Comparison of ENCODE assay signal across 22 mouse cellular contexts in the genomic region with DNA sequence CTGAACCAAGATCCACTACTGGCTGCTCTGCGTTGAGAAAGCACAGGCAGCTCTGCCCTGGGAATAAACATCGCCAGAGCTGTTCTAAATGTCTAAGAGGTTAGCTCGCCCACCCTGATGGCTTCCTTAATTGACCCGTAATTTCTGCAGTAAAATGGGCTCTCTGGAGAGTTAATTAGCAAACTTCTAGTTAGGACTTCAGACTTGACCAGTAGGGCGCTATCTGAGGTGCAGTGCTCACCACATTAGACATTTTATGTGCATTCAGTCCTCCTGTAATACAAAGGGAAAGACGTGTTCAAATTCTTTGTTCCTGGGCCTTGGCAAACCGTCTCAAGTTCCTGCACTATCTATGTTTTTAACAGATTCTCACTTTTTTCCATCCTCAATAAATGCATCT. TPM values are rescaled to one million over a fixed set of nuclear protein-coding genes. Genes with fewer than 3 reads are reported as not detected.
DNase-seq lines count a peak whose midpoint lies in the region; ATAC-seq lines count a peak whose summit lies in the region.
"Had no signal": no experiment of that assay in that cellular context is flagged by ENCODE, and none has a peak within 500 bp of the region (broad histone marks: within the 10 kb centered on the region; RNA-seq: fewer than 3 reads in every experiment).

No protein-coding gene starts in this region.

- H3K4me2 ChIP-seq in embryonic facial prominence, embryonic 14.5 days (ENCODE audit: low read depth, low read length), result no peak overlapping the region
- H3K4me2 ChIP-seq in midbrain, embryonic 14.5 days (ENCODE audit: low read length), result no peak overlapping the region
- H3K4me2 ChIP-seq in midbrain, embryonic 11.5 days, result no peak overlapping the region
- H3K4me2 ChIP-seq: embryonic facial prominence, embryonic 13.5 days; forebrain, embryonic 13.5 days; heart, embryonic 12.5 days had no signal

- no peaks in the 10 kb centered on the region for H3K4me1 ChIP-seq in embryonic facial prominence, embryonic 14.5 days (ENCODE audit: control insufficient read depth, insufficient read depth, low read length)
- H3K4me1 ChIP-seq in embryonic facial prominence, embryonic 10.5 days, result 0 out of 2 replicates have a peak, but pooled peaks cover 2% of the 10 kb centered on the region
- no peaks in the 10 kb centered on the region for H3K4me1 ChIP-seq in midbrain, embryonic 14.5 days (ENCODE audit: control insufficient read depth, insufficient read depth, low read length)
- H3K4me1 ChIP-seq in midbrain, embryonic 11.5 days (ENCODE audit: control insufficient read depth, insufficient read depth, low read length), result no peaks in the 10 kb centered on the region
- H3K4me1 ChIP-seq: embryonic facial prominence, embryonic 13.5 days; forebrain, embryonic 13.5 days; heart, embryonic 12.5 days; hindbrain, embryonic 10.5 days had no signal

- WGBS in embryonic facial prominence, embryonic 14.5 days, result 72% methylated on average over 7 of the region's 7 CpGs
- WGBS in embryonic facial prominence, embryonic 10.5 days, result 77% methylated on average over 7 of the region's 7 CpGs
- 75% methylated on average over 7 of the region's 7 CpGs for WGBS in midbrain, embryonic 14.5 days
- 86% methylated on average over 7 of the region's 7 CpGs for WGBS in midbrain, embryonic 11.5 days

- no peak overlapping the region for H3K4me3 ChIP-seq in embryonic facial prominence, embryonic 14.5 days (ENCODE audit: low read depth, low read length)
- no peak overlapping the region for H3K4me3 ChIP-seq in embryonic facial prominence, embryonic 10.5 days
- H3K4me3 ChIP-seq in midbrain, embryonic 14.5 days (replicated peaks; ENCODE audit: low read depth, low read length), result no peak overlapping the region
- H3K4me3 ChIP-seq in midbrain, embryonic 11.5 days (ENCODE audit: low read depth, low read length), result no peak overlapping the region
- H3K4me3 ChIP-seq: embryonic facial prominence, embryonic 13.5 days; forebrain, embryonic 13.5 days; gastrocnemius, adult 2 months; heart, embryonic 12.5 days; hindbrain, embryonic 10.5 days had no signal

- H3K9ac ChIP-seq in embryonic facial prominence, embryonic 14.5 days (ENCODE audit: low read depth, low read length), result no peak overlapping the region
- no peak overlapping the region for H3K9ac ChIP-seq in midbrain, embryonic 14.5 days (replicated peaks; ENCODE audit: low read length)
- H3K9ac ChIP-seq in midbrain, embryonic 11.5 days (ENCODE audit: low read length), result no peak overlapping the region
- H3K9ac ChIP-seq: embryonic facial prominence, embryonic 13.5 days; forebrain, embryonic 13.5 days; forebrain, postnatal 0 days; heart, embryonic 12.5 days had no signal

- H3K27me3 ChIP-seq in embryonic facial prominence, embryonic 14.5 days (replicated peaks; ENCODE audit: control insufficient read depth, insufficient read depth, low read length), result no peaks in the 10 kb centered on the region
- no peaks in the 10 kb centered on the region for H3K27me3 ChIP-seq in embryonic facial prominence, embryonic 10.5 days (replicated peaks; ENCODE audit: low read depth, poor library complexity, severe bottlenecking)
- H3K27me3 ChIP-seq in midbrain, embryonic 14.5 days (ENCODE audit: control insufficient read depth, insufficient read depth, low read length), result no peaks in the 10 kb centered on the region
- no peaks in the 10 kb centered on the region for H3K27me3 ChIP-seq in midbrain, embryonic 11.5 days (ENCODE audit: control insufficient read depth, insufficient read depth, low read length)
- H3K27me3 ChIP-seq: embryonic facial prominence, embryonic 13.5 days; forebrain, embryonic 13.5 days; heart, embryonic 12.5 days had no signal

- intact Hi-C loops in left cerebral cortex, postnatal 14 days (cut with DNase I), result no loop called here

- peak; percentile 6 for DNase-seq in embryonic facial prominence, embryonic 14.5 days (ENCODE audit: low spot score)
- DNase-seq in embryonic facial prominence, embryonic 10.5 days (ENCODE audit: low spot score), result no peak
- DNase-seq in kidney, adult 9 months, result peak; percentile 62
- no peak for DNase-seq in kidney, adult 18-20 months
- DNase-seq in midbrain, embryonic 14.5 days, result peak; percentile 9
- no peak for DNase-seq in midbrain, embryonic 11.5 days (ENCODE audit: low spot score, missing footprints)
- DNase-seq in left cerebral cortex, postnatal 14 days (ENCODE audit: low spot score in 2 of 2), result no peak
- DNase-seq: adrenal gland, adult 8-10 months; adrenal gland, postnatal 36 days; B cell, adult 2 months; cerebellum, adult 11 months; cerebellum, adult 8-10 months; cerebellum, postnatal 14 days; forebrain, postnatal 0 days; gastrocnemius, adult 2 months; gastrocnemius, postnatal 25 days had no signal

- H3K36me3 ChIP-seq in embryonic facial prominence, embryonic 14.5 days (ENCODE audit: control insufficient read depth, insufficient read depth, low read length), result peaks cover 2% of the 10 kb centered on the region; the same call in 1 of the 2 replicates
- H3K36me3 ChIP-seq in embryonic facial prominence, embryonic 10.5 days (replicated peaks), result no peaks in the 10 kb centered on the region
- 0 out of 2 replicates have a peak, but pooled peaks cover 6% of the 10 kb centered on the region for H3K36me3 ChIP-seq in midbrain, embryonic 14.5 days (ENCODE audit: control insufficient read depth, insufficient read depth, low read length)
- H3K36me3 ChIP-seq in midbrain, embryonic 11.5 days (ENCODE audit: control insufficient read depth, insufficient read depth, low read length), result no peaks in the 10 kb centered on the region
- H3K36me3 ChIP-seq: G1E; hindbrain, embryonic 10.5 days had no signal

- H3K9me3 ChIP-seq in embryonic facial prominence, embryonic 14.5 days (ENCODE audit: control insufficient read depth, low read length), result no peaks in the 10 kb centered on the region
- H3K9me3 ChIP-seq in embryonic facial prominence, embryonic 10.5 days, result no peaks in the 10 kb centered on the region
- H3K9me3 ChIP-seq in midbrain, embryonic 14.5 days (ENCODE audit: control insufficient read depth, low read length), result no peaks in the 10 kb centered on the region
- H3K9me3 ChIP-seq in midbrain, embryonic 11.5 days (ENCODE audit: control insufficient read depth, low read length), result no peaks in the 10 kb centered on the region
- H3K9me3 ChIP-seq: embryonic facial prominence, embryonic 13.5 days; forebrain, embryonic 13.5 days; heart, embryonic 12.5 days; hindbrain, embryonic 10.5 days had no signal

- no peak overlapping the region for H3K27ac ChIP-seq in embryonic facial prominence, embryonic 14.5 days (replicated peaks; ENCODE audit: low read depth, low read length)
- H3K27ac ChIP-seq in embryonic facial prominence, embryonic 10.5 days (replicated peaks), result no peak overlapping the region
- H3K27ac ChIP-seq in midbrain, embryonic 14.5 days (replicated peaks; ENCODE audit: low read depth, low read length), result no peak overlapping the region
- H3K27ac ChIP-seq in midbrain, embryonic 11.5 days (ENCODE audit: low read depth, low read length), result no peak overlapping the region
- H3K27ac ChIP-seq: embryonic facial prominence, embryonic 13.5 days; forebrain, embryonic 13.5 days; gastrocnemius, adult 2 months; hindbrain, embryonic 10.5 days had no signal

- ATAC-seq in embryonic facial prominence, embryonic 14.5 days (ENCODE audit: low read depth), result no peak
- ATAC-seq in midbrain, embryonic 14.5 days (ENCODE audit: low FRiP score, low TSS enrichment), result no peak
- no peak for ATAC-seq in midbrain, embryonic 11.5 days (ENCODE audit: low FRiP score)
- ATAC-seq: CD4-positive, CD25-positive, alpha-beta regulatory T cell, adult 4 months; forebrain, embryonic 13.5 days; forebrain, postnatal 0 days had no signal

RNA-seq across cellular contexts. Expression of a gene that starts 26.6 kb away (rescaled TPM):
- 18.6 and 19.3 TPM in 2 replicates for polyA plus RNA-seq in embryonic facial prominence, embryonic 14.5 days (2014; fragmentation: Nextera tagmentation; extraction: Ambion mirVana)
- 16.1 and 17.4 TPM in 2 replicates for polyA plus RNA-seq in embryonic facial prominence, embryonic 10.5 days (2016; fragmentation: Nextera tagmentation; extraction: Ambion mirVana)
- 39.6 and 40.6 TPM in 2 replicates for polyA plus RNA-seq in midbrain, embryonic 14.5 days (2014; fragmentation: Nextera tagmentation; extraction: Ambion mirVana)
- polyA plus RNA-seq in midbrain, embryonic 11.5 days (2014; fragmentation: Nextera tagmentation; extraction: Ambion mirVana), result 17.6 and 22.4 TPM in 2 replicates
- 100 to 1,000 TPM; 156 to 163 TPM for total RNA-seq in left cerebral cortex, postnatal 14 days (2021)

Comparison
In these comparisons a context has a peak if more than half of its experiments do, and no peak if none do; other contexts are left out.
1. DNase-seq: peak in embryonic facial prominence, embryonic 14.5 days (single experiment), kidney, adult 9 months (single experiment) and midbrain, embryonic 14.5 days (single experiment); none in embryonic facial prominence, embryonic 10.5 days (single experiment), kidney, adult 18-20 months (single experiment), midbrain, embryonic 11.5 days (single experiment) and left cerebral cortex, postnatal 14 days (0 of 2).